In the genomic region with DNA sequence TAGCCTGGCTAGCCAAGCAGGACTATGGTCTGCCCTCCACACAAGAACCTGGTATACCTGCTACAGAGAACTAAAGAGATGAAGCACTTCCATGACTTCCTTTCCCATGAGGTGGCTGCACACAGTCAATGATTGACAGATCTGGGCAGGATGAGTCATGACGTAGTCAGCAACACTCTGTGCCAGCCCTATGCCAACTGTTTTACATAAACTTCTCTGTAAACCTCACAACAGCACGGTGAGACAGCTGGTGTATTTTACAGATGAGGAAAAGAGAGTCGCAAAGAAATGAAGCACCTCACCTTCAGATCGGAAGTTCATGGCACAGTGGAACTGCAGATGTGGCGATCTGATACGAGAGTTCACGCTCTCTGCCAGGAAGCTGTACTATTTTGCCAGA, we compare ENCODE assay signal across 12 mouse cellular contexts. TPM values are rescaled to one million over a fixed set of nuclear protein-coding genes. Genes with fewer than 3 reads are reported as not detected.
A peak's percentile ranks its signal among the peaks of the same experiment; 100 is the strongest.
DNase-seq lines count a peak whose midpoint lies in the region; ATAC-seq and TF ChIP-seq lines count a peak whose summit lies in the region.
"Had no signal": no experiment of that assay in that cellular context is flagged by ENCODE, and none has a peak within 500 bp of the region (broad histone marks: within the 10 kb centered on the region; RNA-seq: fewer than 3 reads in every experiment).

No protein-coding gene starts in this region.

- WGBS in cerebellum, adult 2 months: 75% methylated on average over 7 of the region's 7 CpGs

- TF ChIP-seq POLR2A in cerebellum, adult 2 months (IDR thresholded peaks at IDR 0.05; ENCODE audit: borderline replicate concordance, insufficient read depth, low read length): no peak

- TF ChIP-seq CTCF in cerebellum, adult 2 months (IDR thresholded peaks at IDR 0.05; ENCODE audit: borderline replicate concordance, insufficient read depth, low read depth, low read length): no peak

- intact Hi-C loops in heart, postnatal 25 days (cut with DNase I): no loop called here

- no peaks in the 10 kb centered on the region for H3K27me3 ChIP-seq in cerebellum, adult 2 months (ENCODE audit: control insufficient read depth, insufficient read depth, low read length)
- H3K27me3 ChIP-seq: embryonic facial prominence, embryonic 15.5 days; hindbrain, embryonic 15.5 days had no signal

- peak; percentile 60 for ATAC-seq in activated CD4-positive, CD25-positive, alpha-beta regulatory T cell, adult 4 months
- ATAC-seq: lung, postnatal 0 days had no signal

- DNase-seq in left cerebral cortex, adult 18-20 months (ENCODE audit: low spot score in 2 of 2): peak; percentile 13 to 28
- DNase-seq in left cerebral cortex, adult 11 months (ENCODE audit: low spot score): no peak
- peak; percentile 35 for DNase-seq in kidney, adult 9 months
- DNase-seq in right cerebral cortex, postnatal 25 days: peak; percentile 24
- DNase-seq in cerebellum, adult 2 months: no peak
- no peak for DNase-seq in heart, postnatal 25 days (ENCODE audit: low spot score)
- DNase-seq: cerebellum, adult 11 months; thymus, postnatal 14 days had no signal

- H3K4me3 ChIP-seq in cerebellum, adult 2 months (replicated peaks; ENCODE audit: insufficient read depth, low read depth, low read length): no peak overlapping the region
- H3K4me3 ChIP-seq: embryonic facial prominence, embryonic 15.5 days; hindbrain, embryonic 15.5 days had no signal

- H3K27ac ChIP-seq in cerebellum, adult 2 months (ENCODE audit: insufficient read depth, low read length): no peak overlapping the region
- H3K27ac ChIP-seq: embryonic facial prominence, embryonic 15.5 days; hindbrain, embryonic 15.5 days had no signal

- no peaks in the 10 kb centered on the region for H3K4me1 ChIP-seq in cerebellum, adult 2 months (ENCODE audit: control insufficient read depth, insufficient read depth, low read length)
- H3K4me1 ChIP-seq: embryonic facial prominence, embryonic 15.5 days; hindbrain, embryonic 15.5 days had no signal

RNA-seq across cellular contexts. Expression of a gene that starts 47.8 kb away (rescaled TPM):
- 10 to 100 TPM; 21.4 to 23.2 TPM for total RNA-seq in left cerebral cortex, adult 18-20 months (2021)
- polyA plus RNA-seq in activated CD4-positive, CD25-positive, alpha-beta regulatory T cell, adult 4 months (2017; shearing (Covaris generic)): 10 to 100 TPM; 42.3 to 58.3 TPM
- 0.07 and 0.21 TPM in 2 replicates for polyA plus RNA-seq in cerebellum, adult 2 months (2012; rRNA removed)
- under 1 TPM; 0.39 to 0.61 TPM for total RNA-seq in heart, postnatal 25 days (2021)

Comparison
In these comparisons a context has a peak if more than half of its experiments do, and no peak if none do; other contexts are left out.
1. DNase-seq: peak in left cerebral cortex, adult 18-20 months (2 of 2), kidney, adult 9 months (single experiment) and right cerebral cortex, postnatal 25 days (single experiment); none in left cerebral cortex, adult 11 months (single experiment), cerebellum, adult 2 months (0 of 2) and heart, postnatal 25 days (single experiment).
2. RNA of a gene that starts 47.8 kb away (total RNA-seq): 21.4 to 23.2 TPM in left cerebral cortex, adult 18-20 months; 0.39 to 0.61 TPM in heart, postnatal 25 days; every median in the first group is over 10 times any median in the second.